Comparison of ENCODE assay signal across 8 mouse cellular contexts in the genomic region with DNA sequence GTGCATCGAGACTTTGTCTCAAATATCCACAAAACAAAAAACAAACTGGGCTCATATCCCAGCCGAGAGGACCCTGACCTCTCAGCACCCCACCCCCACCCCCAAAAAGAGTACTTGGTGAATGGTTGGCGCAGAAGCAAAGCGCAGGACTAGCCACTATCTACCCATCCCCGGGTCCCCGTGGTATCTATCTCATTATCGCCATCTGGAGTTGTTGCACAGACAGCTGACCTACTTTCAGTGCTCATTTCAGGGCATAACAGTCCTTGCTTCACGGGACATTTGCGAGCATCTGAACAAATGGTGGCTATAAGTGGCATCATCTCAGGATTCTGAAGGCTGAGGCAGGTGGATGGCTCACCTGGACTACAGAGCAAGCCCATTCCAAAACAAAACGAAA. TPM values are rescaled to one million over a fixed set of nuclear protein-coding genes. Genes with fewer than 3 reads are reported as not detected.
DNase-seq lines count a peak whose midpoint lies in the region; ATAC-seq and TF ChIP-seq lines count a peak whose summit lies in the region.
"Had no signal": no experiment of that assay in that cellular context is flagged by ENCODE, and none has a peak within 500 bp of the region (broad histone marks: within the 10 kb centered on the region; RNA-seq: fewer than 3 reads in every experiment).

No protein-coding gene starts in this region.

- no peak overlapping the region for H3ac ChIP-seq in myocyte (ENCODE audit: control insufficient read depth, insufficient read length)

- no peaks in the 10 kb centered on the region for H3K9me3 ChIP-seq in kidney, embryonic 16.5 days (ENCODE audit: low read length)
- no peaks in the 10 kb centered on the region for H3K9me3 ChIP-seq in embryonic facial prominence, embryonic 14.5 days (ENCODE audit: control insufficient read depth, low read length)
- no peaks in the 10 kb centered on the region for H3K9me3 ChIP-seq in hindbrain, postnatal 0 days (ENCODE audit: low read length)

- H3K9ac ChIP-seq in kidney, embryonic 16.5 days (replicated peaks; ENCODE audit: low read length): peak overlapping the region; percentile 62
- H3K9ac ChIP-seq in embryonic facial prominence, embryonic 14.5 days (ENCODE audit: low read depth, low read length): 0 out of 2 replicates have a peak overlapping the region, but pooled peaks have one; percentile 30
- no peak overlapping the region for H3K9ac ChIP-seq in hindbrain, postnatal 0 days (replicated peaks; ENCODE audit: low read length)

- TF ChIP-seq POLR2A in myocyte (IDR thresholded peaks at IDR 0.05; ENCODE audit: insufficient read length, low read depth): no peak

- peaks cover 18% of the 10 kb centered on the region for H3K4me1 ChIP-seq in kidney, embryonic 16.5 days (ENCODE audit: insufficient read depth, low read length)
- H3K4me1 ChIP-seq in embryonic facial prominence, embryonic 14.5 days (ENCODE audit: control insufficient read depth, insufficient read depth, low read length): peaks cover 7% of the 10 kb centered on the region
- H3K4me1 ChIP-seq in hindbrain, postnatal 0 days (ENCODE audit: insufficient read depth, low read length): peaks cover 7% of the 10 kb centered on the region; the same call in 1 of the 2 replicates

- no peak for DNase-seq in kidney, postnatal 10 days
- DNase-seq in embryonic facial prominence, embryonic 14.5 days (ENCODE audit: low spot score): no peak
- DNase-seq in hindbrain, postnatal 0 days (ENCODE audit: low spot score): no peak
- no peak for DNase-seq in layer of hippocampus, adult 11-12 months (ENCODE audit: low spot score)
- DNase-seq in spleen, adult 12 weeks (ENCODE audit: low spot score): no peak

- H3K27ac ChIP-seq in kidney, embryonic 16.5 days (ENCODE audit: low read length): no peak overlapping the region
- no peak overlapping the region for H3K27ac ChIP-seq in embryonic facial prominence, embryonic 14.5 days (replicated peaks; ENCODE audit: low read depth, low read length)
- no peak overlapping the region for H3K27ac ChIP-seq in hindbrain, postnatal 0 days

- no peaks in the 10 kb centered on the region for H3K79me2 ChIP-seq in myocyte (ENCODE audit: control insufficient read depth, insufficient read depth)

- TF ChIP-seq CTCF in hindbrain, postnatal 0 days (IDR thresholded peaks at IDR 0.05; ENCODE audit: low read depth): no peak

- H3K36me3 ChIP-seq in kidney, embryonic 16.5 days (ENCODE audit: insufficient read depth, low read length): 0 out of 2 replicates have a peak, but pooled peaks cover 1% of the 10 kb centered on the region
- H3K36me3 ChIP-seq in embryonic facial prominence, embryonic 14.5 days (ENCODE audit: control insufficient read depth, insufficient read depth, low read length): no peaks in the 10 kb centered on the region
- no peaks in the 10 kb centered on the region for H3K36me3 ChIP-seq in hindbrain, postnatal 0 days (ENCODE audit: insufficient read depth, low read length)
- H3K36me3 ChIP-seq in myocyte (ENCODE audit: control insufficient read depth, insufficient read depth): no peaks in the 10 kb centered on the region

- no peak for ATAC-seq in kidney, embryonic 16.5 days (ENCODE audit: low FRiP score, low TSS enrichment)
- no peak for ATAC-seq in embryonic facial prominence, embryonic 14.5 days (ENCODE audit: low read depth)
- 0 out of 2 replicates have a peak, but pooled peaks have one; percentile 22 for ATAC-seq in hindbrain, postnatal 0 days

- 9% methylated on average over 10 of the region's 10 CpGs for WGBS in kidney, embryonic 16.5 days
- 13% methylated on average over 10 of the region's 10 CpGs for WGBS in embryonic facial prominence, embryonic 14.5 days
- 12% methylated on average over 10 of the region's 10 CpGs for WGBS in hindbrain, postnatal 0 days

- H3K4me2 ChIP-seq in kidney, embryonic 16.5 days (replicated peaks; ENCODE audit: low read depth, low read length): peak overlapping the region; percentile 55
- peak overlapping the region; percentile 52 for H3K4me2 ChIP-seq in embryonic facial prominence, embryonic 14.5 days (ENCODE audit: low read depth, low read length)
- peak overlapping the region; percentile 45 for H3K4me2 ChIP-seq in hindbrain, postnatal 0 days (ENCODE audit: low read depth, low read length)
- H3K4me2 ChIP-seq in myocyte (ENCODE audit: low read depth): peak overlapping the region; percentile 55

- peak overlapping the region; percentile 43 for H3K4me3 ChIP-seq in kidney, embryonic 16.5 days (ENCODE audit: low read length)
- H3K4me3 ChIP-seq in embryonic facial prominence, embryonic 14.5 days (ENCODE audit: low read depth, low read length): peak overlapping the region; percentile 25
- H3K4me3 ChIP-seq in hindbrain, postnatal 0 days (ENCODE audit: low read length): no peak overlapping the region
- no peak overlapping the region for H3K4me3 ChIP-seq in myocyte

- H3K27me3 ChIP-seq in kidney, embryonic 16.5 days (ENCODE audit: insufficient read depth, low read length): peaks cover 4% of the 10 kb centered on the region; the same call in 1 of the 2 replicates
- H3K27me3 ChIP-seq in embryonic facial prominence, embryonic 14.5 days (replicated peaks; ENCODE audit: control insufficient read depth, insufficient read depth, low read length): peaks cover 15% of the 10 kb centered on the region
- H3K27me3 ChIP-seq in hindbrain, postnatal 0 days (ENCODE audit: insufficient read depth, low read length): no peaks in the 10 kb centered on the region
- peaks cover 1% of the 10 kb centered on the region for H3K27me3 ChIP-seq in myocyte (ENCODE audit: control insufficient read depth, insufficient read depth, insufficient read length)

TF ChIP-seq in myocyte, 11 proteins besides CTCF, POLR2A, EP300 and RAD21:
- TF ChIP-seq MAX (IDR thresholded peaks at IDR 0.05; ENCODE audit: low read depth) (no peak), USF1 (IDR thresholded peaks at IDR 0.05; ENCODE audit: low read depth) (no peak), MYOG (IDR thresholded peaks at IDR 0.05; ENCODE audit: control insufficient read depth in 1 of 3, insufficient read depth in 1 of 3, insufficient read length in 2 of 3, low read depth in 2 of 3) (no peak), TCF12 (IDR thresholded peaks at IDR 0.05; ENCODE audit: insufficient read depth, poor library complexity, severe bottlenecking) (no peak), MYOD1 (IDR thresholded peaks at IDR 0.05; ENCODE audit: control insufficient read depth in 1 of 3, insufficient read length in 2 of 3, low read depth in 2 of 3) (no peak), TCF3 (IDR thresholded peaks at IDR 0.05; ENCODE audit: insufficient read length, low read depth) (no peak), REST (IDR thresholded peaks at IDR 0.05; ENCODE audit: insufficient read depth, insufficient read length) (no peak), CEBPB (IDR thresholded peaks at IDR 0.05; ENCODE audit: insufficient read depth, poor library complexity, severe bottlenecking) (no peak), E2F4 (IDR thresholded peaks at IDR 0.05; ENCODE audit: insufficient read depth) (no peak)

RNA-seq across cellular contexts. Expression of gene Cnksr1, which starts 0.5 kb away (rescaled TPM):
- polyA plus RNA-seq in kidney, embryonic 16.5 days (2015; fragmentation: Nextera tagmentation; extraction: Ambion mirVana): 9.6 and 10.9 TPM in 2 replicates
- 2.4 and 2.6 TPM in 2 replicates for polyA plus RNA-seq in embryonic facial prominence, embryonic 14.5 days (2014; fragmentation: Nextera tagmentation; extraction: Ambion mirVana)
- total RNA-seq in hindbrain, postnatal 0 days (2014; rRNA removed): 0.26 TPM in 1 of 2 replicates, not detected in the other
- polyA plus RNA-seq in hindbrain, postnatal 0 days (2015; fragmentation: Nextera tagmentation; extraction: Ambion mirVana): 0.14 and 0.25 TPM in 2 replicates
- 0.29 TPM for polyA plus RNA-seq in myocyte (2012; fragmentation: generic; extraction: Trizol)
- total RNA-seq: hematopoietic stem cell, adult 5-6 weeks had no signal

RNA-seq across cellular contexts. Expression of gene E130218I03Rik, which starts 4.8 kb away (rescaled TPM):
- polyA plus RNA-seq in kidney, embryonic 16.5 days (2015; fragmentation: Nextera tagmentation; extraction: Ambion mirVana): 0.62 and 0.67 TPM in 2 replicates
- polyA plus RNA-seq in embryonic facial prominence, embryonic 14.5 days (2014; fragmentation: Nextera tagmentation; extraction: Ambion mirVana): 0.29 and 0.67 TPM in 2 replicates
- 0.31 TPM in 1 of 2 replicates, not detected in the other for total RNA-seq in hindbrain, postnatal 0 days (2014; rRNA removed)
- polyA plus RNA-seq in hindbrain, postnatal 0 days (2015; fragmentation: Nextera tagmentation; extraction: Ambion mirVana): 0.95 and 1.4 TPM in 2 replicates
- 0.43 TPM for polyA plus RNA-seq in myocyte (2012; fragmentation: generic; extraction: Trizol)
- total RNA-seq: hematopoietic stem cell, adult 5-6 weeks had no signal

RNA-seq across cellular contexts. Expression of gene Zfp593, which starts 6.7 kb away (rescaled TPM):
- 15.0 and 15.8 TPM in 2 replicates for polyA plus RNA-seq in kidney, embryonic 16.5 days (2015; fragmentation: Nextera tagmentation; extraction: Ambion mirVana)
- polyA plus RNA-seq in embryonic facial prominence, embryonic 14.5 days (2014; fragmentation: Nextera tagmentation; extraction: Ambion mirVana): 13.7 and 15.7 TPM in 2 replicates
- 10.2 and 10.6 TPM in 2 replicates for total RNA-seq in hindbrain, postnatal 0 days (2014; rRNA removed)
- 11.0 and 12.5 TPM in 2 replicates for polyA plus RNA-seq in hindbrain, postnatal 0 days (2015; fragmentation: Nextera tagmentation; extraction: Ambion mirVana)
- 15.7 TPM for polyA plus RNA-seq in myocyte (2012; fragmentation: generic; extraction: Trizol)

RNA-seq across cellular contexts. Expression of gene Gm30191, which starts 8.0 kb away (rescaled TPM):
- not detected in 2 replicates for polyA plus RNA-seq in kidney, embryonic 16.5 days (2015; fragmentation: Nextera tagmentation; extraction: Ambion mirVana)
- polyA plus RNA-seq in embryonic facial prominence, embryonic 14.5 days (2014; fragmentation: Nextera tagmentation; extraction: Ambion mirVana): 0.28 TPM in 1 of 2 replicates, not detected in the other
- total RNA-seq in hindbrain, postnatal 0 days (2014; rRNA removed): not detected in 2 replicates
- 0.59 and 0.79 TPM in 2 replicates for polyA plus RNA-seq in hindbrain, postnatal 0 days (2015; fragmentation: Nextera tagmentation; extraction: Ambion mirVana)
- not detected for polyA plus RNA-seq in myocyte (2012; fragmentation: generic; extraction: Trizol)
- total RNA-seq: hematopoietic stem cell, adult 5-6 weeks had no signal

RNA-seq across cellular contexts. Expression of gene Catsper4, which starts 11.5 kb away (rescaled TPM):
- polyA plus RNA-seq in kidney, embryonic 16.5 days (2015; fragmentation: Nextera tagmentation; extraction: Ambion mirVana): 0.24 and 0.35 TPM in 2 replicates
- not detected in 2 replicates for polyA plus RNA-seq in embryonic facial prominence, embryonic 14.5 days (2014; fragmentation: Nextera tagmentation; extraction: Ambion mirVana)
- total RNA-seq in hindbrain, postnatal 0 days (2014; rRNA removed): not detected in 2 replicates
- 0.11 and 0.20 TPM in 2 replicates for polyA plus RNA-seq in hindbrain, postnatal 0 days (2015; fragmentation: Nextera tagmentation; extraction: Ambion mirVana)
- polyA plus RNA-seq in myocyte (2012; fragmentation: generic; extraction: Trizol): not detected
- total RNA-seq: hematopoietic stem cell, adult 5-6 weeks had no signal

Comparison
In these comparisons a context has a peak if more than half of its experiments do, and no peak if none do; other contexts are left out.
1. H3K4me3 ChIP-seq: peak in kidney, embryonic 16.5 days (single experiment) and embryonic facial prominence, embryonic 14.5 days (single experiment); none in hindbrain, postnatal 0 days (single experiment) and myocyte (single experiment).
2. Peak in every context shown above with its lines, with median percentiles within 50 percentile points of each other: H3K4me2 ChIP-seq.